Mouse (Mus musculus): ENCODE measurements around the gene Gm1604a. TPM values are rescaled to one million over a fixed set of nuclear protein-coding genes. Genes with fewer than 3 reads are reported as not detected.

Gene Gm1604a
- polyA plus RNA-seq, 1 experiment from 2014 or later: not detected

Other genes starting within 250 kb of the Gm1604a start
- 53.9 and 94.4 TPM in 2 replicates for gene Ezr, start 242.8 kb upstream of the Gm1604a start, polyA plus RNA-seq (2015; fragmentation: Nextera tagmentation; extraction: Ambion mirVana)
- 51.8 and 56.4 TPM in 2 replicates for gene Rsph3b, start 76.9 kb upstream of the Gm1604a start, polyA plus RNA-seq (2015; fragmentation: Nextera tagmentation; extraction: Ambion mirVana)
- gene Tagap1, start 64.4 kb upstream of the Gm1604a start, polyA plus RNA-seq (2015; fragmentation: Nextera tagmentation; extraction: Ambion mirVana): 49.4 and 51.7 TPM in 2 replicates
- gene Rnaset2b, start 54.9 kb upstream of the Gm1604a start, polyA plus RNA-seq (2015; fragmentation: Nextera tagmentation; extraction: Ambion mirVana): 102 and 116 TPM in 2 replicates
- 0.19 and 0.26 TPM in 2 replicates for gene Gm49721, start 46.7 kb upstream of the Gm1604a start, polyA plus RNA-seq (2015; fragmentation: Nextera tagmentation; extraction: Ambion mirVana)
- 21.2 and 22.1 TPM in 2 replicates for gene Rps6ka2, start 144.5 kb downstream of the Gm1604a start, polyA plus RNA-seq (2015; fragmentation: Nextera tagmentation; extraction: Ambion mirVana)

Data from hindbrain, embryonic 13.5 days (tissue).